Mouse (Mus musculus): ENCODE measurements around the gene Tmem121b. TPM values are rescaled to one million over a fixed set of nuclear protein-coding genes. Genes with fewer than 3 reads are reported as not detected.

The Tmem121b gene
- total RNA-seq, 2 experiments from 2014 or later: 41.3 to 42.2 TPM

DNA sequence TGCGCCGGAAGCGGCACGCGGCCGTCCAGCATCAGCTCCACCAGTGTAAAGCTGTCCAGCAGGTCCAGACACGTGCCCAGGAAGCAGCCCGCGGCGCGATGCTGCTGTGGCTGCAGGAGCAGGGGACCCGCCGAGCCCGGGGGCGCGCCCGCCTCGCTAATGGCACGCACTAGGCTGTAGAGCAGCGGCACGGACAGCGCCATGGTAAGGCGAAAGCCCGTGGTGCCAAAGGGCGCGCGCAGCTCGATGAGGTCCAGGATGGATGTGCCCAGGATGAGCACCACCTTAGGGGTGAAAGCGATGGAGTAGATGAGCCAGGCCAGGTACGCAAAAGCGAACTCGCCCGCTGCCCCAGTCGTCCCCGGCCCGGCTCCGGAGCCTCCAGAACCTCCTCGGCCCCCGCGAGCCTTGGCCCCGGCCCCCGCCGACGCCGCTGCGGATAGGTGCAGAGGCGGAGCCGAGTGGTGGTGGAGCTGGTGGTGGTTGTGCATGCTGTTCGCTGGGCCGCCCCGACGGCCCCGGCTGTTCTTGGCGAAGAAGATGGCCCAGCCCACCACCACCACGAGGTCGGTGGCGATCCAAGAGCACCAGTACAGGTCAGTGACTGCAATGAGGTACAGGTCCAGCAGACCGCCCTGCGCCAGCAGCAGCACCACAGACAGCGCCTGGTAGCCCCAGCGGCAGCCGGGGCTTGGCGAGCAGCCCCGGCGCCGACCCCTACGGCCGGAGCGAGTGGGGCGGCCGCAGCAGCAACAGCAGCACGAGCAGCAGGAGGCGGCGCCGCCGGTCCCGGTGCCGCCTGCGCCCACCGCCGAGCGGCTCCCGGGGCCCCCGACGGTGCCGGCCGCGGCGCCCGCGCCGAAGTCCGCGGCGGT is 871 bp downstream of the Tmem121b start:
- no peak for DNase-seq (ENCODE audit: low spot score in 2 of 2)

DNA sequence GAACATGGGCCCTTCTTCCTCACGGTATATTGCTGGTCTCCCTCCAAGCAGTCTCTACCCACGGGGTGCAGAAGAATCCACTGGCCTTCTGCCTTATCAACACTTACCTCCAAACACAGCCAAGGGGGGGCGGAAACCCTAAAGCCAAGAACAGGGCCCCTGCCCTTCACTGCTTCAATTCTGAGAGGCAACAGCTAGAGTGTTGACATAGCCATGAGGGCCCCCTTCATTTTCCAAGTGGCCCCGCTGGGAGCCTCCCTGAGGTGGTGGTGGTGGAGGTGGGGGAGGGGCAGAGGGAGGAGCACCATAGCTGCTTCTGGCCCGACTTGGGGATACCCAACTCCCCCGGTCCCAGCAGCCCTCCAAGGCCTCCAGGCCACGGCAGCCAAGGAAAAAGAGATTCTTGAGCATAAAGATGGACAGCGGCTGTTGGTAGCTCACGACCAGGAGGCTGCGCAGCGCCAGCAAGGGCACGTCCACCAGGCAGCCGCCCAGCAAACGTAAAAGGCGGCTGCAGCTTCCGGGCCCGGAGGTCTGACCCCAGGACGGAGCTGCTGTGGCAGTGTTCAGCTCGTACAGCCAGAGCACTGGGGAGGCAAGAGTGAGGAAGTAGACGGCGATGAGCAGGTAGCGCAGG is 1.6 kb downstream of the Tmem121b start:
- no peak for DNase-seq (ENCODE audit: low spot score in 2 of 2)

DNA sequence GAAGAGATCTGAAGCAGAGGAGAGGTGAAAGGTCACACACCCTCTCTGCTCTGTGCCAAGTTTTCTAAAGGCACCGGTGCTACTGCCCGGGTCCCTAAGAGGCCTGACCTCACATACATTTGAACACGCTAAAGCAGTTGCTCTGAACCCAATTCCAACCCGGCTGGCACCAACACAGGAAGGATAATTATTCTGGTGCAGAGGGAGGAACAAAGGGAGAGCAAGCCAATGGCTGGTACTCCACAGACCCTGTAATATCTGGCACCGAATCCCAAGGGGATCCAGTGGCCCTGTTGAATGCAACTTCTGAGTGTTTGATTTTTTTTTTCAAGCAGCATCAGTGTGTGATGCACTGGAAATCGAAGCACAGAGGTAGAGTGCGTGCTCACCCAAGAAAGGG is 2.5 kb downstream of the Tmem121b start:
- no peak for DNase-seq (ENCODE audit: low spot score in 2 of 2)

DNA sequence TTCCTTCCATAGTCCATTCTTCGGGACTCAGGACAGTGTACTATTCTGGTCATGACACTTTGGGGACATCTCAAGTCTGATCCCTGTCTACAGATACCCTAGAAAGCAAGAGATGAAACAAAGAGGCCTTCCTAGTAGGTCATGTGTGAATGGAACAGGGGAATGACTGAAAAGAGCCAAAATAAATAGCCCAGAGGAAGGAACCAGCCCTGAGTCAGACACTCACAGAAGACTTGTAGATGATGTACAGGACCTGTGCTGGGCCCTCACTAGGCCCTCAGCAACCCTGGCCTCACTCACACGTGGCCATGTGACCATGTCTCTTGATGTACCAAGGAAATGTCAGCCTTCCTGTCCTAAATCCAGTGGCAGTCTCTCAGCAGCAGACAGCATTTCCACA is 4.1 kb downstream of the Tmem121b start:
- DNase-seq (ENCODE audit: low spot score in 2 of 2): no peak

DNA sequence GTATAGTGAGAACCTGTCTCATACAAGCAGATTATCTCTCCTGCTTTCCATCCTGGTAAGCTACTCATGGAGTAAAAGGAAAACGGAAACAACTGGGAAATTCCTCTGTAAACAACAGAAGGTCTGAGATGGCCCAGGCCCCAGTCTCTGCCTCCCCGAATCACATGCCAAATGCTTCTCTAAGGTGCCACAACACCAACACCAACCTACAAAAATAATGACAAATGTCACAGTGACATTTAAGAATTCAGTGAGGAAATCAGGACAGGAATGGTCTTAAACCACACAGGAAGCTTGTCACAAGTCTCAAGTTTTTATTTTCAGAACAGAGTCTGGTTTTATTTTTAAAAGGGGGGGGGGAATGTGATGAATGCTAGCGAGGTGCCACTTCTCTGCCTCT is 5.0 kb downstream of the Tmem121b start:
- no peak for DNase-seq (ENCODE audit: low spot score in 2 of 2)

DNA sequence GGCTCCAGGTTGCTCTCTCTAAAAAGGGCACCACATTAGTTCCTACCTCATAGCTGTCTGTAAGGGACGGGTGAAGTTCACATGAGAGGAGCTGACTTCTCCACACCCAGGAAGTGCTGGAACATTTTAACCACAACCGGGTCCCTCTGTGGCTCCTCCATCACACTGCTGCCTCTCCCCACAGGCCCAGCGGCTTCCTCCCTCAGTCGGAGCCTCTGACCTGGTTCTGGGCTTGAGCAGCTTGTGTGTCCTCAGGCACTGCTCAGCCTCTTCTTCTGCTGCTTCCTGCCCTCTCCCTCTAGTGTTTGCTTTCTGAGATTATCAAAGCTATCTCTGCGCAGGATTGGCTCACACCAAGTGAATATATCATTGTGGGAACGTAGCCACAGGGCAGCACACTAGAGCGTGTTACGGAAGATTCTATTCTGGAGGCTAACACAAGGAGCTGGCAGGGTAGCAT is 7.5 kb downstream of the Tmem121b start:
- no peak for DNase-seq (ENCODE audit: low spot score in 2 of 2)

DNA sequence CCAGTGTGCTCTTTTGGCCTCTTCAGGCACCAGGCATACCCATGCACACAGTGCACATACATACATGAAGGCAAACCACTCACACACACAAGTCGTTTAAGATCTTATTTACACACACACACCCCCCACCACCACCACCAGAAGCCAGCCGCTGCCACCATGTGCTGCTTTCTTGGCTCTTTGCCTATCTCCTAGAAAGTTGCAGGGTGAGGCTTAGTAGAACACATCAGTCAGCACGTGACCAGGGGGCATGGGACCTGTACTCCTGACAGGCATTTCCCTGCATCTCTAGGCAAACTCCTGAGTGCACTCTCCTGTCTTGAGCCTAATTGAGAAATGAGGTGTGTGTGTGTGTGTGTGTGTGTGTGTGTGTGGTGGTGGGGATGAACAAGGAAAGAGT is 8.6 kb downstream of the Tmem121b start:
- DNase-seq (ENCODE audit: low spot score in 2 of 2): no peak

DNA sequence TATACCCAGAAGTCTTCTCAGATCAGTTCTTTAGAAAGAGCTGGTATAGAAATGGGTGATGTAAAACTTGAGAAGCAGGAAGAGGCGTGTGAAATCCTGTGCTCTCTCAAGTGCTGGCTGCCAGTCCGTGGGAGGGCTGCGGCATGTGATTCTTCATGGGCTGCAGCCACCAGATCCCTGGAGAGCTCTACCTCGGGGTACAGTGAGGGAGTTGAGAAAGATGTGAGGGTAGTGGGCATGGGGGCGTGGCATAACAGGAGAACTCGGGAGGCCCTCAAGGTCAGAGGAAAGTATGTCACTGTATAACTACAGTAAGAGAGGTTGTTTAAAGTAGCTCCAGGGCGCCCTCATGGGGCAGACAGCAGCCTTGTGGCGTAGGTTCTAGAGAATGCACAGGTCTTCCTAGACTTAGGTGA is 10.4 kb downstream of the Tmem121b start:
- no peak for DNase-seq (ENCODE audit: low spot score in 2 of 2)

DNA sequence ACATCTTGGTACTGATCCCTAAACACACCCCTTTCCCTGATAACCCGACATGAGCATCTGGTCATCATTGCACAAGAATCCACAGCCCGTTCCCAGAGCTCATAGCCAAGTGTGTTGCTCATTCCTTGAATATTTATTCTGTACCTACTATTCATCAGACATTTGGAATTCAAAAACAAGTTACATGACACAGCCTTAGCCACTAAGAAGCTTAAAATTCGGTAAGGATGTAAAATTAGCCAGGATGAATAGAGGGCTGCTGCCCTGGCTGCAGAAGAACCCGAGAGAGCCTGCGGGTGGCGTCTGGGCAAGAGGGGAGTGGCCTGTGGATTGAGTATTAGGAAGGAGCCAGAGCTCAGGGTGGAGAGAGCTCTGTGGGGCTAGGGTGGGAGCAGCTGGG is 10.9 kb downstream of the Tmem121b start:
- DNase-seq (ENCODE audit: low spot score in 2 of 2): no peak

DNA sequence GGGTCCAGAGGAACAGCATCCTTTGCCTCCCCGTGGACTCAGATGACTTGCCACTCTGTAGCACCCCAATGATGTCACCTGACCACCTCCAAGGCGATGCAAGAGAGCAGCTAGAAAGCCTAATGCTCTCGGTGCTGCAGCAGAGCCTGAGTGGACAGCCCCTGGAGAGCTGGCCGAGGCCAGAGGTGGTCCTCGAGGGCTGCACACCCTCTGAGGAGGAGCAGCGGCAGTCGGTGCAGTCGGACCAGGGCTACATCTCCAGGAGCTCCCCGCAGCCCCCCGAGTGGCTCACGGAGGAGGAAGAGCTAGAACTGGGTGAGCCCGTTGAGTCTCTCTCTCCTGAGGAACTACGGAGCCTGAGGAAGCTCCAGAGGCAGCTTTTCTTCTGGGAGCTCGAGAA is 11.6 kb downstream of the Tmem121b start:
- DNase-seq (ENCODE audit: low spot score in 2 of 2): no peak

DNA sequence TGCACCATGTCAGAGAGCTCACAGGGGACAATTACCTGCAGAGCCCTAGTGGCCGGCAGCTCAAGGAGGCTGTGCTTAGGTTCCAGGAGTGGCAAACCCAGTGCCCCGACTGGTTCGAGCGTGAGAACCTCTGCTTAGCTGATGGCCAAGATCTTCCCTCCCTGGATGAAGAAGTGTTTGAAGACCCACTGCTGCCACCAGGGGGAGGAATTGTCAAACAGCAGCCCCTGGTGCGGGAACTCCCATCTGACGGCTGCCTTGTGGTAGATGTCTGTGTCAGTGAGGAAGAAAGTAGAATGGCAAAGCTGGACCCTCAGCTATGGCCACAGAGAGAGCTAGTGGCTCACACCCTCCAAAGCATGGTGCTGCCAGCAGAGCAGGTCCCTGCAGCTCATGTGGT is 12.1 kb downstream of the Tmem121b start:
- no peak for DNase-seq (ENCODE audit: low spot score in 2 of 2)

DNA sequence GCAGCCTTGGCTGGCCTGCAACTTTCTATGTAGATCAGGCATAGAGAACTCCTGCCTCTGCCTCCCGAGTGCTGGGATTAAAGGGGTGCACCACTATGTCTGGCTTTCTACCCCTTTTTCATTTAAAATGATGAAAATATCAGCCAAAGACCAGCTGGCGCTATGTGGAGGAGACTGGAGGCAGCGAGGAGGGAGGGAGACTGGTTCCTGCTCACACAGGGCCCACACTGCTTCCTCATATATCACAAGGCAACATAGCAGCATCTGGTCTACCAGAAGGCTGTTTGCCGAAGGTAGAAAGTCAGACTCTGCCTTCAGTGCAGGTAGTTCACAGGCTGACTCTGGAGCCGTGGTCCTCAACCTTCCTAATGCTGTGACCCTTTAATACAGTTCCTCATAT is 13.2 kb downstream of the Tmem121b start:
- DNase-seq (ENCODE audit: low spot score in 2 of 2): no peak

DNA sequence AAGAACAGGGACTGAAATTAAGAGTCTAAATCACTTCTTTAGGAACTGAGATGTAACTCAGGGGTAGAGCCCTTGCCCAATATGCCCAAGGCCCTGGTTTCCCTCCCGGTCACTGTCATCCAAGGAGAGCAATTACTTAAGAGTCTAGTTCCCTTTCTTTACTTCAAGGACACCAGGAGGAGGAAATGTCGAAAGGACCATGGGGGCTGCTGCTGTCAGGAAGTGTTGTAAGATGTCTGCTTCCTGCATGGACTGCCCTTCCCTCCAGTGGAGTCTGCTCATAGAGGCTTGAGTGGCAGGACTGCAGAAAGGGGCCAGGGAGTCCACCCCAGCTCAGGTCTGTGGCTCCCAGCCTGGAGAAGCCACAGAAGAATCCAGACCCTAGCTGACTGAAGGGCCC is 14.3 kb downstream of the Tmem121b start:
- DNase-seq (ENCODE audit: low spot score in 2 of 2): no peak

DNA sequence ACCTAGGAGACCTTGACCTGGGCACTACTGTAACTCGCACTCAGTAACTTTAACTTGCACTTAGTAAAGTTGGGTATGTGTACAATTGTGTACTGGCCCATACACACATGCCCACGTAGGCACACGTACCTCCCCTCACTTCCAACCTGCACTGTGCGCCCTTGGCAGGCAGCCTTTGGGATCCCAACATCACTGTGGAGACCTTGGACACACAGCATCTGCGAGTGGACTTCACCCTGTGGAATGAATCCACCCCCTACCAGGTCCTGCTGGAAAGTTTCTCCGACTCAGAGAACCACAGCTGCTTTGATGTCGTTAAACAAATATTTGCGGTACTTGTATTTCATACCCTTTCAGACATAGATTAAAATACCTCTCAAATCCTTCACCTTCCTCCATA is 18.3 kb downstream of the Tmem121b start:
- no peak for DNase-seq (ENCODE audit: low spot score in 2 of 2)

DNA sequence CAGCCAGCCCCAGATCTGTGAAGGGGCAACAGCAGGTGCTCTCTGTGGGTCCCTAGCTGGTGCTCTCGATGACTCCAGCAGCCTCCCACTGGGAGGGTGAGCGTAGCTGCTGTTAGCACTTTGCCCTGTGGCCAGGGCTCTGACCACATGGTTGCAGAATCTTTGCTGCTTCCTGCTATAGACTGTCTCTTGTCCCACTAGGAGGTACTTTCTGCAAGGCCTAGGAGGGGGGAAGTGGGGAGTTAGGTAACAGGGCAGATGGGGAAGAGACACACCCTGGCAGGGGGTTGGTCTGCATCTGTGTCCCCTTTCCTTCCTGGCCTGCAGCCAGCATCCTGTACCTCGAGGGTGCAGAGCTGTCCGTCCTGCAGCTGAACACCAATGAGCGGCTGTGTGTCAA is 20.2 kb downstream of the Tmem121b start:
- DNase-seq (ENCODE audit: low spot score in 2 of 2): no peak

DNA sequence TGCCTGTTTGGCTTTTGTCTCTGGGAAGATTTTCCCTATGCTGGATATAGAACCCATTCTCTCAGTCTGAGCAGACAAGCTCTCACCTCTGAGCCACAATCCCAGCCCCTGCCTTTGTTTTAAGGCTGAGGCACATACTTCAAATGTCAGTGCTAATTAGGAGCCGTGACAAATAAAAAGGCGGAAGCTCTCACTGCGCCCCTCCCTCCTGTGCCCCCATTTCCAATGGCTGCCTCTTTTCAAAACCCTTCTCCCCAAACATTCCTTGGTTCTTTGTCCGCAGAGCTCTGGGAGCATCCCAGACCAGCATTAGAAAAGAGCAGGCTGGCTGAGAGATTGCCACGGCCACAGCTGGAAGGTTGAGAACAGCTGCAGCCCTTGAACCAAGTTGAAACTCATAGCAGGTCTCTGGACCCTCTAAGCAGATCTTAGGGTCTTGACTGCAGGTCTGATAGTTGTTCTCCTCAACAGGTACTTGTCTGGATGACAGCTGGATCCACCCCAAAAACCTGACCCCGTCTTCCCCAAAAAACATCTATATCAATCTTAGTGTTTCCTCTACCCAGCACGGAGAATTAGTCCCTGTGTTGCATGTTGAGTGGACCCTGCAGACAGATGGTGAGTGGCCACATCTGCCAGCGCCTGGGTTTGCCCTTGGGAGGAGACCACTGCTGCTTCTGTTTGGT is 21.0 kb downstream of the Tmem121b start:
- no peak for DNase-seq (ENCODE audit: low spot score in 2 of 2)

DNA sequence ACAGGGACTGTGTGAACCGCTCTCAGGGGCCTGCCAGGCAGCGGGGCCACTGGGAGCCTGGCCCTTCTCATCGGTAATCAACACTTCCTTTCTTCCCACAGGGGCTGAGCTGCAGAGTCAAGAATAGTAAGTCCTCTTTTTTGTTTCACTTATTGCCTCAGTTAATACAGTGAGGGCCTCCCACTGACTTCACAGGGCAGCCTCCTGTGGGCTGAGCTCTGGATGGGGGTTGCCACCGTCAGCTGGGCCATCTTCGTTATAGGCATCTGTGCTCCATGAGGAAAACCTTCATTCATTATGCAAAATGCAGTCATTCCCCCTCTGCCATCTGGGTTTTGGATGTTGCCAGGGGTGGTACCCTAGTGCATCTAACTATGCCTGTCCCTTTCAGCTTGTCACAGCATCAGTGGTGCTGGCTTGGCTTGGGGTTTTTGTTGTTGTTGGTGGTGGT is 21.6 kb downstream of the Tmem121b start:
- DNase-seq (ENCODE audit: low spot score in 2 of 2): no peak

DNA sequence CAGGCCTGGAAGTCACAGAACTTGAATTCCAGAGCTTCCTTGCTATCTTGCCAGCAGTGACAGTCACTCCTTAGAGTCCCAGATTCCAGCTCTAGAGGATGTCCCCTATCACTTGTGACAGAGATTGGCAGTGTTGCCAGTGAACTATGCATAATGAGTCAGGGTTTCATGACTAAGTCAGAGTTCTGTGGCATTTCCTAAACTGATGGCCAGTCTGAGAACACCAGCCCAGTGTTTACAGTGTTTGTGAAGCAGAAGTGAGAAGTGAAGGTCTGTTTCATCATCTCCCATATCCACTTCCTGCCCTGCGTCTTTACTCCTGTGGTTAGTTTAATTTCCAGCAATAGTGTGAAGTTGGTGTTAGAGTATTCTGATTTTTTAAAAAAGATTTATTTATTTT is 22.9 kb downstream of the Tmem121b start:
- no peak for DNase-seq (ENCODE audit: low spot score in 2 of 2)

DNA sequence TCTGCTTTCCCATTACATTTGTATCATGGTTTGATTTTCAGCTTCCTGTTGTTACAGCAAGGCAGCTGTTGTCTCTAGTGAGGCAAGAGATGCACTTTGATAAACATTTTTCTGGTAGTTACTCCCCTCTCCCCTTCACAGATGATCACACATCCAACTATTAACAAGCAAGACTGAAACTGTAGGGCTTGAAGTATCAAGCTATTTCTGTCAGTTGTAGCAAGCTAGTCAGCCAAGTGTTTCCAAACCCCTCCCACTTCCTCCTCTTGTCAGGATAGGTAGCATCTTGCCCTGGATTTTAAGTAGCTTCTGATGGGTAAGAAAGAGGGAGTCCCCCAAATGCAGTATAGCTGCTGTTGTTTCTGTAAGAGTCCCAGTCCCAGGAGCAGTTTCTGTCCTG is 23.8 kb downstream of the Tmem121b start:
- DNase-seq (ENCODE audit: low spot score in 2 of 2): no peak

DNA sequence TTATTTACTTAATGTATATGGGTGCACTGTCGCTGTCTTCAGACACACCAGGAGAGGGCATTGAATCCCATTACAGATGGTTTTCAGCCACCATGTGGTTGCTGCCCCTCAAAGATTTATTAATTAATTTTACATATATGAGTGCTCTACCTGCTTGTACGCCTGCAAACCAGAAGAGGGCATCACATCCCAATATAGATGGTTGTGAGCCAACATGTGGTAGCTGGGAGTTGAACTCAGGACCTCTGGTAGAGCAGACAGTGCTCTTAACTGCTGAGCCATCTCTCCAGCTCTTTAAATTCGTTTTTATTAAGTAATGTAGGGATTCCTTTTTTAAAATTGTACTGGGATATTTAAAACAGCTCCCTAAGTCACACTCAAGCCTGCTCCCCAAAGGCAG is 24.3 kb downstream of the Tmem121b start:
- no peak for DNase-seq (ENCODE audit: low spot score in 2 of 2)

DNA sequence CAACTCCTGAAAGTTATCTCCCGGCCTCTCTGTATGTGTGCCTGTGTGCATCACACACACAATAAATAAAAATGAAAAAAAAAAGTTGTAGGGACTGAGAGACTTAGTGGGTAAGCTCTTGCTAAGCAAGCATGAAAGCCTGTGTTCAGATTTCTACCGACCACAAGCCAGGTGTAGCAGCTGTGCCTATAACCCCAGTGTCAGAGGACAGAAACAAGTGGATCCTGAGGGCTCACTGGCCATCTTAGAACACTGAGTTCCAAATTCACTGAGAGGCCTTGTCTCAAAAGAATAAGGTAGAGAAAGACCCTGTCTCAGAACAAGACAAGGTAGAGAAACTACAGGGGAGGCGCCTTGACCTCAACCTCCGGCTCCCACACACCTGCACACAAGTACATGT is 25.3 kb downstream of the Tmem121b start:
- no peak for DNase-seq (ENCODE audit: low spot score in 2 of 2)

Measured in layer of hippocampus, postnatal 14 days (tissue).